Comparison of ENCODE assay signal across 12 mouse cellular contexts in genomic region chr8:45858391-45858790, GRCm38 (mm10). TPM values are rescaled to one million over a fixed set of nuclear protein-coding genes. Genes with fewer than 3 reads are reported as not detected.
DNase-seq lines count a peak whose midpoint lies in the region; ATAC-seq lines count a peak whose summit lies in the region.
"Had no signal": no experiment of that assay in that cellular context is flagged by ENCODE, and none has a peak within 500 bp of the region (broad histone marks: within the 10 kb centered on the region; RNA-seq: fewer than 3 reads in every experiment).

No protein-coding gene starts in this region.

- no peak overlapping the region for H3K9ac ChIP-seq in kidney, embryonic 15.5 days
- H3K9ac ChIP-seq: embryonic facial prominence, embryonic 12.5 days had no signal

- peak; percentile 67; the same call in 1 of the 2 replicates for ATAC-seq in kidney, embryonic 15.5 days (replicated peaks; ENCODE audit: low FRiP score)
- ATAC-seq: CD4-positive, CD25-positive, alpha-beta regulatory T cell, adult 4 months had no signal

- no peaks in the 10 kb centered on the region for H3K27me3 ChIP-seq in kidney, embryonic 15.5 days
- H3K27me3 ChIP-seq: embryonic facial prominence, embryonic 12.5 days had no signal

- no peak overlapping the region for H3K4me3 ChIP-seq in kidney, embryonic 15.5 days (replicated peaks)
- H3K4me3 ChIP-seq: embryonic facial prominence, embryonic 12.5 days had no signal

- no peaks in the 10 kb centered on the region for H3K36me3 ChIP-seq in kidney, embryonic 15.5 days
- H3K36me3 ChIP-seq: embryonic facial prominence, embryonic 12.5 days had no signal

- WGBS in kidney, embryonic 15.5 days = 24% methylated on average over 9 of the region's 9 CpGs

- no peak overlapping the region for H3K27ac ChIP-seq in kidney, embryonic 15.5 days
- H3K27ac ChIP-seq: embryonic facial prominence, embryonic 12.5 days had no signal

- intact Hi-C loops in left cerebral cortex, postnatal 4 days (cut with DNase I) = no loop called here

- H3K4me1 ChIP-seq in kidney, embryonic 15.5 days = peaks cover 18% of the 10 kb centered on the region

- H3K9me3 ChIP-seq in kidney, embryonic 15.5 days (replicated peaks) = no peaks in the 10 kb centered on the region
- H3K9me3 ChIP-seq: embryonic facial prominence, embryonic 12.5 days had no signal

- no peak overlapping the region for H3K4me2 ChIP-seq in kidney, embryonic 15.5 days
- H3K4me2 ChIP-seq: embryonic facial prominence, embryonic 12.5 days had no signal

- DNase-seq in kidney, adult 11 months = peak; percentile 39
- no peak for DNase-seq in kidney, adult 18-20 months
- peak; percentile 72 for DNase-seq in embryo, embryonic 10.5 days (ENCODE audit: low spot score)
- peak; percentile 38 for DNase-seq in mesoderm, embryonic 11.5 days (ENCODE audit: low read depth, low spot score)
- DNase-seq in adrenal gland, adult 8-10 months = no peak
- DNase-seq in left cerebral cortex, postnatal 4 days = no peak
- DNase-seq in layer of hippocampus, adult 9-10 months (ENCODE audit: low spot score) = no peak
- DNase-seq: adrenal gland, postnatal 10 days; heart, adult 18-20 months had no signal

RNA-seq across cellular contexts. Expression of gene Pdlim3, which starts 26.9 kb away (rescaled TPM):
- 13.2 and 23.7 TPM in 2 replicates for polyA plus RNA-seq in kidney, embryonic 15.5 days (2015; fragmentation: Nextera tagmentation; extraction: Ambion mirVana)
- total RNA-seq in adrenal gland, adult 8-10 months (2022) = 1 to 10 TPM; 1.3 to 2.2 (median 2.1) TPM
- 1 to 10 TPM in 1 of 2 experiments, under 1 TPM in 1; 0.26 to 1.0 TPM for total RNA-seq in left cerebral cortex, postnatal 4 days (2021)
- polyA plus RNA-seq: CD4-positive, CD25-positive, alpha-beta regulatory T cell, adult 4 months had no signal

Comparison
In these comparisons a context has a peak if more than half of its experiments do, and no peak if none do; other contexts are left out.
1. DNase-seq: peak in kidney, adult 11 months (single experiment), embryo, embryonic 10.5 days (single experiment) and mesoderm, embryonic 11.5 days (single experiment); none in kidney, adult 18-20 months (single experiment), adrenal gland, adult 8-10 months (single experiment), left cerebral cortex, postnatal 4 days (single experiment) and layer of hippocampus, adult 9-10 months (single experiment).